Mouse (Mus musculus): ENCODE measurements around the gene S100pbp.

S100pbp gene

DNA sequence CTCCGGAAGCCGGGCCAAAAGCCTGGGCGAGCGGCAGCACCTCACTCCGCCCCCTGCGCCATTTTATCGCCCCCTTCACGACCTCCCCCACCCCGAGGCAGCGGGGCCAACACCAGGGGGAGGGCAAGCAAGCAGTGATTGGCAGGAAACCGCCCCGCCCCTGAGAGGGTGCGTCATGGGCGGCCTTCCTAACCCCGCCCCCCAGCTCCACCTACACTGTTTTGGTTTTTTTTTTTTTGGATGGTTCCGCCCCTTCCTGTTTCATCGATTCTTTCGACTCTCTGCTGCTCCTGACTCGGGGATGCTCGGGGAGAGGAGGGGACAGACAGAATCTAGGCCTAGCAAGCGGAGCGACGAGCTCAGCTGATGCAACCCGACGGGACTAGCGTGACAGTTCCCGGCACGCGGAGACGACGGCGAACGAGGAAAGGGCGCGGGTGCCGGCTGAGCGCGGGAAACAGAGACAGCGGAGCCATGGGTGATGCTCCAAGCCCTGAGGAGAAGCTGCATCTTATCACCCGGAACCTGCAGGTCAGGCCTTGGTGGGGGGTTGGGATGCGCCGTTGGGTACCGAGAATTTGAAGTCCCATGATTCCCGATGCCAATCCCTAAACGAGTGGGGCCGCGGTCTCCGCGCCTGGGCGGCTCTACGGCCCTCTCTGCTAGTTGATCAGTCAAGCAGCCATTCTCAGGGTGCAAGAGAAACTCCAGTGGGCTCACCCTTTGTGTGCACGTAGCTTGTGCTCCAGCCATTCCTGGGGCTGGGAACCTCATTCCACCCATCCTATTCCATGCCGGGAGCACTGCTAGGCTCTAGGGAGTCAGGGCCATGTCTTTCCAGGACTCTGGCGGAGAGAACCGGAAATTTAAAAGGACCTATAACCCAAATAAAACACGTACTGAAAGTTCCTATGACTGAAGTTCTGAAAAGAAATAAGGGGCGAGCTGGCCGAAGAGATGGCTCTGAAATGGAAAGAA, at the start of gene S100pbp, which contains the start of gene Yars:
Gene S100pbp, minus strand, starts transcription at position 186 of the 978 bp plus-strand sequence.
Gene Yars, plus strand, starts transcription at position 219 of the 978 bp plus-strand sequence.
- DNase-seq (ENCODE audit: low spot score in 2 of 2): peak; percentile 93 to 97

DNA sequence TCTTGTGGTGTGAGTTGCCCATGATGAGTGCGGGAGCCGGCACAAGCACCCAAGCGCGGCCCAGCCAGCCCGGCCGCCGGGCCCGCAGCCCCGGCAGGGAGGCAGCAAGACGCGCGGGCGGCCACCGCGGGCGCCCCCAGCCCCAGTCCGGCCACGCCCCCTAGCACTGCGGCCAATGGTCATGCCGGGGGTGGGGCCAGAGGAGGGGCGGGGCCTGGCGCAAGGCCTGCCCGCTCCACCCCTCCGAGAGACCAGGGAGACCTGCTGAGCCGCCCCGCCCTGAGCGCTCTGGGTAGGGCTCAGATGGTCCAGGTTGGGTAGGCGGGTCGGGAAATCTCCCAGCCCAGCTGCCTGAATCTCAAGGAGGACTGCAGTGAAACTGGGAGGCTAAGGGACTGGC, 49.5 kb upstream of the S100pbp start:
- DNase-seq (ENCODE audit: low spot score in 2 of 2): peak in 1 of 2 experiments; percentile 78

DNA sequence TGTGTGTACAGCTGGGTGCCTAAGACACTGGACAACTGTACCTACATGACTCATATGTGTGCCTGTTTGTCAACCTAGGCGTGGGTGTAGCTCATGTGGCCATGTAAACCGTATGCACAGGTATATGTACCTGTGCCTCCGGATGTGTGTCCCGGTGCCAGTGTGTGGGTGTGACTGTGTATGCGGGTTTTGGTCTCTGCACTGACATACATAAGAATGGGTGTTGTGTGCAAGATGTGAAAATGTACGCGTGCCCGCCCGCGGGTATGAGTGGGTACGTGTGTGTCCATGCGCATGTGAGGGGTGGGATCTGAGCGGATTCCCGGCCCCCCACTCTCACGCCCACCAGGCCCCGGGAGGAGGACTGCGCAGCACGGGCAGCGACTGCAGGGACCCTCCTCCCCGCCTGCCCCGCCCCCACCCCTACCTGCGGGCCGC, 49.1 kb upstream of the S100pbp start:
- no peak for DNase-seq (ENCODE audit: low spot score in 2 of 2)

DNA sequence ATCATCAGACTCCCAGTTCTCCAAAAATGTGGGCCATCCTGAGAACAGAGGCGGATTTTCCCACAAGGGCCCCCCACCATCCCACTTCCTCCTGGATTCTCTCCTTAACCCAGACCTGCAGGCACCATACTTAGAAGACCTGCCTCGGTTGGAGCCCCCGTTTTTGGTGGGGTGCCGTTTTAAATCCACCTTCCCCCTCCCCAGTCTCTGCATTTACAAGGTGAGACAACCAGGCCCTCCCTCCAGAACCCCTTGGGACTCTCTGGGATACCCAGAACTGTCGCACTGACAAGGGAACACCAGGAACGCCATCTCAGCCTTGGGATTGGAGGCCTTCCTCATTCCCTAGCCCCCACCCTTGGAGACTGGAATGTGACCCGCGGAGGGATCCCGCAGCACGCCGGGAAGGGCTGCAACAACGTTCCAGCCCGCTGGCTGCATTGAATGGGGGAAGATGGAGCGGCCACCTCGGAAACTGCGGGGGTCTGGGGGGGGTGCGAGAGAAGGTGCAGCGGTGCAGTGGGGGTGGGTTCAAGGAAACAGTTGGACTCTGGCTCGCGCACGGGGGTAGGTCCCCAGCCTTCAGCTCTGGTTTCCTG, 48.4 kb upstream of the S100pbp start:
- DNase-seq (ENCODE audit: low spot score in 2 of 2): no peak

DNA sequence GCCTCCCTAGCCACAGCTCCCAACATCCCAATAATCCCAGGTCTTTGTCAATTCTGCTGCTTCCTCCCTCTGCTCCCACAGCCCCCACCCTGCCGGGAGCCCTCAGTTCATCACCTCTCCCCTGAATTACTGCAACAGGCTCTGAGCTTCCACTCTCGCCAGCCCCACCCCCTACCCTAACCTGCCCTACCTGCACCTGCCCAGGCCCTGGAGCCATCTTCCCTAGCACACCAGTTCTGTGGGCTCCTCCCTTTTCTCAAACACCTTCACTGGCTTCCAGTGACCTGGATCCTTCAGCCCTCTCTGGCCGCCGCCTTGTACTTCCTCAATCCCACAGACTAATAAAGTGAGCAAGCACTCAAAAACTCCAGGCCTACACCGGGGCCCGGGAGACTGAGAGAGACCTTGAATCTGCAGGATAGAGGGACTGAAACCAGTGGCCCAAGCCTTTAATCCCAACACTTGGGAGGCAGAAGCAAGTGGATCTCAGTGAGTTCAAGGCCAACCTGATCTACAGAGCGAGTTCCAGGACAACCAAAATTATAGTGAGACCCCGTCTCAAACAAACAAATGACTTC, 46.8 kb upstream of the S100pbp start:
- no peak for DNase-seq (ENCODE audit: low spot score in 2 of 2)

DNA sequence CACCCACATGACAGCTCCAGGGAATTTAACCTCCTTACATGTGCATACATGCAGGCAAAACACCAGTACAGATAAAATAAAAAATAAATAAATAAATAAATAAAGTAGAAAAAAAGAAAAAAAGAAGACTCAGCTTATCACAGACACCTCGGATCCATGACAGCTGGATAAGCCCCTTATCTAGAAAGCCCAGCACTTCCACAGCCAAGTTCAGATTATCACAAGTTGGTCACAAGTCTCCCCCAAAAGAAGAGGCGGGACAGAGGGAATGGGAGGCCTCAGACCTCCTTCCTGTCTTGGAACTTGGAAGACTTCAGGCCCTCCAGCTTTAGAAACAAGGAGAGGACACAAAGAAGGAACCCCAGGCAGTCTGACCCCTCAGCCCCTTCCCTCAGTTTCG, 45.6 kb upstream of the S100pbp start:
- DNase-seq (ENCODE audit: low spot score in 2 of 2): no peak

DNA sequence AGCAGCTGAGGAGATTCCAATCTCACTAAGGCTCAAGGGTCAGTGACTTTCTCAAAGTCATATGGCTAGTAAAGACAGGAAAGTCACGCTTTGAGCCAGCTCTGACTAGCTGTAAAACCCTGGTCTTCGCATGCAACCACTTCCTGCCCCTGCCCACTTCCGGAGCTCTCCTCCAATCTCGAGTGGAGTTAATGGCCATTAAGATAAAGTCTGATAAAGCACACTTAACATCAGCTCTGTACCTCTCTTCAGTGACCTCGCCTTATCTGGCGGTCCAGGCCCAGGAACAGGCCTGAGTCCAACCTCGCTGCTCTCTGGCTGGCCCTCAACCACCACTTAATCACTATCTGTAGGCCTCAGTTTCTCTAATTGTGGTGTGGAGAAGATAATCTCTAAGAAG, 45.0 kb upstream of the S100pbp start:
- DNase-seq (ENCODE audit: low spot score in 2 of 2): no peak

DNA sequence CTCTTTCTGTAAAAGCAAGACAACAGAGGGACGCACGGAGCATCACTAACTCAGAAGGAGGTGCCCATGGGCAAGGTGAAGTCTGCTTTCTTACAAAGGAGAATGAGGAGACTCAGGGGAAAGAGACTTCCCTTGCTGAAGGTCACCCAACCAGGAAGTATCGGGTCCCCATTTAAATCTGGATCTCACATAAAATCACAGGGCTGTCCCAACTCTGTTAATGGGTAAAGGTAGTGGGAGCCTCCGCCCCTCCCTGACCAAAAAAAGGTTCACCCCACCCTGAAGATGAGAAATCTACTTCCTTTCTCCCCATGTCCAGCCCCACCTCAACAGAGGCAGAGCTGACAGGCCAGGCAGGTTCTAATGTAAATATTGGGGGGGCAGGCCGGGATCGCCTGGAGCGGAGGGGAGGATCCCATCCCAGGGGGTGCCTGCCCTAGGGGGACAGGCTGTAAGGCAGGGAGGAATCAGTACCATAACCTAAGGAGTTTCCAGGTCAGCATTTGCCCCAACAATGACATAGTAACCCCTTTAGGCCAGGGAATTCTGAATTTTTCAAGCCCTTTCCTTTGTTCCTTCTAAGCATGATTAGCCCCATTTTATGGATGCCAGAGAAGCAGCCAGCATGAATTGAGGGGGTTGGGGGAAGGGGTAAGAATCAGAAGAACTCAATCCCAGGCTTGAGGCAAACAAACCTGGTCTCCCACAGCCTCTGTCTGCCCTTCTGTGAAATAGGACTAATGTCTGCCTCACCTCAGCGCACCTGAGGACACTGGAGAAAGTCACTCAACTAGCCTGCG, 43.2 kb upstream of the S100pbp start:
- DNase-seq (ENCODE audit: low spot score in 2 of 2): peak in 1 of 2 experiments; percentile 61

DNA sequence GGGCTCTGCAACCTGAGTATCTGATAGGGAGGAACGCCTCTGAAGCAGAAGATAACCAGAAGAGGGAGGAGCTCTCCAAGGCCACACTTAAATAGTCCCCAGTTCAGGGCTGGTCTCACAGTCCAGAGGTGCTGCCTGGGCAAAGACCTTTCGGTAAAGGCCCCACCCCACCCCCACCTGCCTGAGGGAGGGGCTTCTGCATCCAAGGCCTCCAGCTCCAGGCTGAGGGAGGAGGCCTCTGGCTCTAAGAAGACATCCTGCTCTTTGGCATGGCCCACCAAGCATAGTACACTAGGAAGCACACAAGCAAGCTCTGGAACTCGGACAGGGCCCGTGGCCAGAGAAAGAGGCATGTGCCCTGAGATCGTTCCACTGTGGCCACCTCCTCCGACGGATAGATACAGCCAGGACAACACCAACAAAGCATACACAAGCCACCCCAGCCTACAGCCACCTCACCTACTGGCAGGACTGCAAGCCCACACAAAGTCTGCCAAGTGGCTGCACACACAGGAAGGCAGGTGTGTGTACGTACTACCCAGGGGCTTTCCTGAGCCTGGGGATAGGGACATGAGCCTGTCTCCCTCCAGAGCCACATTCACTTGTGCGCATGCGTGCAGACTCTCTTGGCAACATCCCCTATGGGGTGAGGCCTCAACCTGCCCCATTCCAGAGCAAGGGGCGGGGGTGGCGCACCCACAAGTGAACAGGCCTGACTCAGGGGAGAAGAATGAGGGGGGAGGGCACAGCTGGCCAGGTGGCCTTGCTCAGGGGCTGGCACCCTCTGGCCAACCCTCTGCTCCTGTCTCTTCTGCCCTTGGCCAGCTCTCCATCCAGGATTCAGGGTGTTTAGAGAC, 42.3 kb upstream of the S100pbp start:
- DNase-seq (ENCODE audit: low spot score in 2 of 2): peak; percentile 87 to 89

DNA sequence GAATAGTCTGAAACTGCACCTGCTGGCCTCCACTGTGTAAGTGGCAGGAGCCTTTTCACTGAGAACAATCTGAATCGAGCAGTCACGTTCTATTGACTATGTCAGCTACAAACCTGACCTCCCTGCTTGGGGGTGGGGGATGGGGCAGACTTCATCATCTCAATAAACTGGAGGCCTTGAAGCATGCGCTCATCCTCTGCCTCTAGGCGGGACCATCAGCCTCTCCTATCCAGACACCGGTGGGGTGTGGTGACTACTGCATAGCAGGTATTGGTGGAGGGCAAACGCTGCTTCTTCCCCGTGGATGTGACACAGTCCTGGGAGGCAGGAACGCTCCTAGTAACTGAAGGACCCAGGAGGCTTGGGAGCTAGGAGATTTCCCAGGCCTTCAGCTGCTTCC, 41.4 kb upstream of the S100pbp start:
- DNase-seq (ENCODE audit: low spot score in 2 of 2): no peak

DNA sequence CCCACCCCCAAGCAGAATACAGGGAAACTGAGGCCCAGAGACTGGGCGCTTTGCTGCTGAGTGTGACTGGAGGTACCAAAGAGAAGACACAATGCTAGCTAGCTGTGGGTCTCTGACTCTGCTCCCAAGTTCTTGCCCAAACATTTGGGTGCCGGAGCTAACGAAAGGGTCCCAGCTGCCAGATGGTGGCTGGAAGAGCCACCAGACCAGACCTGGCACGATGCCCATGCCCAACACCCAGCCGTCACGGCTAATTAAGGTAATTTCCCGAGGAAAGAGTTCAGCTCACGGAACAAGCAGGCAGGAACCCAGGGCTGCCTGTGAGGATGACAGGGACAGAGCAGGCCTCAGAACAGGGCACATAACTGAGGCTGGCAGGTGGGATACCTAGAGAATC, 38.5 kb upstream of the S100pbp start:
- DNase-seq (ENCODE audit: low spot score in 2 of 2): no peak

DNA sequence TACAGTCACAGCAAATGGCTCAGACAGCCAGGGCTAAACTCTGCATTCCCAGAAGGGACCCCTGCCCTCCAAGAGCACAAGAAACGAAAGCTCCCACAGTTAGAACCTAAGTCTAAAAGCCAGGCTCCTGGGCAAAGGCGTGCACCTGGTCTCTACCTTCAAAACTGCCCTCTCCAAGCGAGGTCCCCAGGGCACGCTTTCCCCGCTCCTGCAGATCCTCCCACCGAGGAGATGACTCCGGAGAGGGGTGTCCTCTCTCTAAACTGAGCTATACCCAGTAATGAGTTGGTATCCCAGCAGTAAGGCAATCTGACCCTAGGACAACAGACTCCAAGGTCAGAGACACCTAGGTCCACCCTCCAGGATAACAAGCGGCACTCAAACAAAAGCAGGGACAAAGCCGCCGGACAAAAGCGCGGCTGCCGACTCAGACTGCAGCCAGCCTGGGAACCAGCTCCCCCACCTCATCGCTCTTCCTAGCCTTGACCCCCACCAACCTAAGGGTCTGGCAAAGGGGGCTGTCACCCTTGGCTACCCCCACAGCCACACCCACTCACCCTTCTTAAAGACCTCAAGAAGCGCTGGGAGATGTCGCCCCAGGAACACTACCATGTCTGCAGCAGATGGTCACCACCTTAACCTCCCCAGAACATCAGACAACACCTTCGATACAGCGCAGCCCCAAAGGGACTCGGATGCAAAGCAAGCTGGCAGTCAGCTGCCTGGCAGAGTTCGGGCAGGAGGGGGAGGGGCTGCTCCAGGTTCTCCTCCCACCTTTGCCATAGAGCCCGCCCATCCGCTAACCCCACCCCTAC, 37.9 kb upstream of the S100pbp start:
- no peak for DNase-seq (ENCODE audit: low spot score in 2 of 2)

DNA sequence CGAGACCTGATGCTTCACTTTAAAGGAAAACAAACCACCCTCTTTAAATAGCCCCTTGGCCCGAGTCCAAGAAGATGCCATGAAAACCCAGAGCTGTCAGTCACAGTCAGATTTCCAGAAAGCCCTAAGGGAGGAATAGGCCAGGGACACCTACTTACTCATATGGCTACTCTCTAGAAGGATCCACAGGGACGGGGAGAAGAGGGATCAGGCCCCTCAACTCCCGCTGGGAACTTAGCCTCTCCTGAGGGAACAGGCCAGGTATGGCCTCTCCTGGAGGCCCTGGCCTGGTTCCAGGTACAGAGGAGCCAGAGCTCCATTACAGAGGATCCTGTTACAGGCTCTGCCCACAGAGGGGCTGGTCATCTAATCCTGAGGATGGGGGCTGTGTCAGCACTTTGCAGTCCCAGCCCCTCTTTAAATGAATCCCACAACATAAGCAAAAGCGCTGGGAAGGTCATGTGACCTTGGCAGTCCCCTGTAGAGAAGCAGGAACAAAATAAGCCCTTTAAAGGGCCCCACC, 37.0 kb upstream of the S100pbp start:
- DNase-seq (ENCODE audit: low spot score in 2 of 2): no peak

DNA sequence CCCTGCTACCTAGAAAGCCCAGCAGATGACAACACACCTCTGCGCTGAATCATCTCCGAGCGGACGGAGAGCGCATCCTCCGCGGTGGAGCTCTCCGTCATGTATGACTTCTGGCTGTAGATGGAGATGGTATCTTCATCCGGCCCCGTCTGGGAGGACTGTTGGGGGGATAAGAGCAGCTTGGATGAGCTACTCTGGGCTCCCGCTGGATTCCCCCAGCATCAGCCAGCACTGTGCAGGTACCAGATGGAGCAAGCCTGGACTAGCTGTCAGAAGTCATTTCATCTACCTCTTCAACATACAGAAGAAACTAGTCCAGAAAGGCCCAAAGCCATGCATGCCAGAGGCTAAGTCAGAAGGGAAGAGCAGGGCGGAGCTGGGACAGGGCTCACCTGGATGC, 35.8 kb upstream of the S100pbp start:
- no peak for DNase-seq (ENCODE audit: low spot score in 2 of 2)

DNA sequence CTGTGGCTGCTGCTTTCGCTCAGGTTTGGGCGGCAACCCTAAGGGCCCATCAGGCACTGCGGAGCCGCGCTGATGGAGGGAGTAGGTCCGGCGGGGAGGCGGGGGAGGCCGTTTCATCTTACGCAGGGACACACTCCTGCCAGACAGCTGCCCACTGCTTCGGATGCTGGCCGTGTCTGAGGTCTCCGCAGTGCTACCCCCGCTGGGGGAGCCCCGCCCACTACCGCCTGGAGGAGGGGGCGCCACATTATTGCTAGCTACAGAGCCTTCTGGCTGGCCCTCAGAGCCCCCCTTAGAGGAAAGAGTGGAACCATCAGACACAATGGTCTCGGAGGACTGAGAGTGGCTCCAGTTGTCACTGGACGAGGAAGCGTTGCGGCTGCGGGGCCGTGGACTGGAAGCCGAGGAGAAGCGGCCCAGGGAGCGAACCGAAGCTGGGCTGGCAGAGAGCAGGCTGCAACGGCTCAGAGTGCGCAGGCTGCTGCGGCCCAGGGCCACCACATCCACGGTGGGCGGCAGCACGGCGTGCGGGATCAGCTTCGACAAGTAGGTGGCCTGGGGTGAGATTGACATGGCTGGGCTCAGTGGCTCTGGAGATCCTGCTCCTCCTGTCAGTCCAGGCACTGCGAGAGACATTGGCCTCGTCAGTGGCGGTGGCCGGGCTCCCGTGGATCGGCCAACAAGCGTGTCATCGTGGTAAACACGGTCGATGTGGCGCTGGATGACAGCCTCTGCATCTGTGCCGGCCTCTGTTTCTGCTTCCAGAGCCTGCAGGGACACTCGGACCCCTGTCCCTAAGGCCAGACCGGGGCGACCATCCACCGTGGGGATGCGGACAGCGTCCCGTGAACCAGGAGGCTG, 34.1 kb upstream of the S100pbp start:
- no peak for DNase-seq (ENCODE audit: low spot score in 2 of 2)

DNA sequence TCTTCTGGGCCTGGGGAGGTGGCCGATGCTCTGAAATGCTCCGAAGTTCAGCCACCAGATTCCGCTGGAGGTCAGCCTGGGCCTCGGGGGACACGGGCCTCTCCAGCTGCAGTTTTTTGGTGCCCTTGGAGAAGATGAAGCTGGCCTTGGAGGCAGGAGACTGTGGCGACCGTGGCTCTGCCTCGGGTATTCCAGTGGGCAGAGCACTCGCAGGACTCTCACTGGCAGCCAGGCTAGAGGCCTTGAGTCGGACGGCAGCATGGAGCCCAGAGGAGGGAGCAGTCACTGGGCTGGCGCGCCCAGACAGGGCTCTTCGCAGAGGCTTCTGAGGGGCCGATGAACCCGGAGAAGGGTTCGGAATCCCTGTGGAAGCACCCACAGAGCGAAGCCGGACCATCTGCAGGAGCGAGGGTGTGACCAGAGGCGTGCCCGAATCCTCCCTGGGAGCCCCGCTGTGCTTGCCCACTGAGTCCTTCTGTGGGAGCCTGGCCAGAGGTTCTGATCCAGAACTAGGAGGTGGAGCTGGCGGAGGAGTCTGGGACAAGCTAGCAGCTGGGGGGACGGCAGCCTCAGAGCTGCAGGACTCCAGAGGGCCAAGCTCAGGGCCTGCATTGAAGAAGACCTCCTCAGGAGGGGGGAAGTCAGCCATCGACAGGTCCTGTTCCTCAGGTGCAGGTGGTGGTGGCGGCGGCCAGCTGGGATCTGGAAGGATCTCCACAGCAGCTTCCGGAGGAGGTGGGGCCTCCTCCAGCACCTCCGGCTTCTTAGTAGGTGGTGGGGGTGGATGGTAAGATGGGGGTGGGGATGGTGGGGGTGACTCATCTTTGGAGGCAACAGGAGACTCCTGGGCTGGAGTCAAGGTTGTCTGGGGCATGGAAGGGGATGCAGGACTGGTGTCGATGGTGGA, 32.7 kb upstream of the S100pbp start:
- DNase-seq (ENCODE audit: low spot score in 2 of 2): no peak
